Mouse (Mus musculus): ENCODE measurements around the gene Ces1a.
A peak's percentile ranks its signal among the peaks of the same experiment; 100 is the strongest.

The Ces1a gene

GRCm38 (mm10) chr8:92984376-92984775 is 63.6 kb downstream of the Ces1a start:
- DNase-seq, result peak; percentile 90

DNA sequence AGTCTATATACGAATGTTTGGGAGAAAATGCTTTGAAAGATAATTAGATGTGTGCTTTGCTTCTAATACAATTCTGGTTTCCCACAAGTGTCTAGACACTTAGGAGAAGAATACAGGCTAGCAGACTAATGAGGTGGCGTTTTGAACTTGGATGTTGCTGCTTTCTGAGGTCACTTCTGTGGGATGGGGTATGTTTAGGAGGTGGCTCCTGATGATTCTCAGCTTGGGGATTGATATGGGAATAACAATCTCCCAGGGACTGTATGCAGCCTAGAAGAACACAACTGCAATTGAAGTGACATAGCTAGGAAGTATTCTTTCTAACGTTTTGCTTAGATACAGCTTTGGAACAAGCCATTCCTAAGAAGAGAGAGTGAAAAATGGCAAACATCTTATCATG is 65.5 kb downstream of the Ces1a start:
- no peak for DNase-seq

DNA sequence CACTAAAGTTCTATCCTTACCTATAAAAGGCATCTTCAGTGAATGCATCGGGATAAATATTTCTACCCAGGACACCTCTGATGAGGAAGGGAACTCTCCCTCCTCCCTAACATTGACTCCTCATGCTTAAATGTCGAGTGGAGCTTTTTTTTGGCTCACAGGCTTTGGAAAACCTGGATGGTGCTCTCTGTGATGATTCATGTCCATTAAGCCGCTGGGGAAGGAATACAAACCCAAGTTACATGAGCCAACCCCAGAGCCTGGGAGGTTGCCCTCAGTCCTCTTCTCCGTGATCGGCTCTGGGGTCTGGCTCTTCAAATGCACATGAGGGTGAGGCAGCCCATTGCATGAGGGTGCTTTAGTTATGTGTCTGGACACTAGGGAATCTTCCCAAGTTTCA is 71.3 kb downstream of the Ces1a start:
- peak; percentile 85 for DNase-seq

DNA sequence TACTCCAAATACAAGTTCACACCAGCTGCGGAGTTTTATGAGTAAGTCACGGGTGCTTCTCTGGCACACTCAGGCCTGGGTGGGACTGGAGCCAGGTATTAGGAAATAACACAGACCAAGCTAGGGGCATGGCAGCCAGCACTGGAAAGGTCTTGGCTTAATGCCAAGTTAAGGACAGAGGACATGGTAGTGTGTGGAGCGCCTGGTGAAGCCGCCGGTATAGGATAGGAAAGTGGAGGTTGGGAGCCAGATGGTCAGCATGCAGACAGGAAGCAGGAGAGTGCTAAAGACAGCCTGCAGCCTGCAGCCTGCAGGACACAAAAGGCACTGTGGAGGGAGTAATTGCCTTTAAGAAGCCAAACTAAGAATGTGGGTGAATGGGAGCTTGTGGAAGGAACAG is 75.0 kb downstream of the Ces1a start:
- DNase-seq, result peak; percentile 98
